Mouse (Mus musculus) liver, embryonic 15.5 days (tissue): Measurements from ENCODE around the gene Tgif1. TPM values are rescaled to one million over a fixed set of nuclear protein-coding genes. Genes with fewer than 3 reads are reported as not detected.
"Not testable (repeated sequence)": the region's sequence is repeated elsewhere in the genome, so short reads cannot be mapped to it uniquely, and the experiment has no call there.

Experiments
- ATAC-seq: fragments of 200-750 bp; cut with Nextera tagmentation; 2 replicates; pipeline ENCODE4 v1.8.0; 2017; ENCODE audit warnings: moderate number of reproducible peaks, mild to moderate bottlenecking, moderate library complexity; ENCODE audit not compliant: insufficient read depth
- H3K27ac ChIP-seq: fragments of 300-500 bp; sonication (generic); replicated peaks from 2 replicates; pipeline ENCODE4 v1.5.1; 2015; ENCODE audit warnings: mild to moderate bottlenecking, inconsistent platforms
- H3K27me3 ChIP-seq: fragments of 300-500 bp; sonication (generic); 2 replicates; pipeline ENCODE4 v1.6.1; 2015; ENCODE audit warnings: mild to moderate bottlenecking, inconsistent platforms
- H3K36me3 ChIP-seq: fragments of 300-500 bp; sonication (generic); replicated peaks from 2 replicates; pipeline ENCODE4 v1.6.1; 2015; ENCODE audit warnings: moderate library complexity, mild to moderate bottlenecking, inconsistent platforms
- H3K4me1 ChIP-seq: fragments of 300-500 bp; sonication (generic); replicated peaks from 2 replicates; pipeline ENCODE4 v1.6.1; 2015; ENCODE audit warnings: inconsistent platforms
- H3K4me2 ChIP-seq: fragments of 300-500 bp; sonication (generic); 2 replicates; pipeline ENCODE4 v1.6.1; 2015; ENCODE audit warnings: moderate library complexity, mild to moderate bottlenecking, inconsistent platforms
- H3K4me3 ChIP-seq: fragments of 300-500 bp; sonication (generic); replicated peaks from 2 replicates; pipeline ENCODE4 v1.5.1; 2015; ENCODE audit warnings: mild to moderate bottlenecking, inconsistent platforms
- H3K9ac ChIP-seq: fragments of 300-500 bp; sonication (generic); 2 replicates; pipeline ENCODE4 v1.6.1; 2015; ENCODE audit warnings: moderate library complexity, mild to moderate bottlenecking, inconsistent platforms
- H3K9me3 ChIP-seq: fragments of 300-500 bp; sonication (generic); replicated peaks from 2 replicates; pipeline ENCODE4 v1.6.1; 2016; ENCODE audit warnings: inconsistent platforms
- WGBS: fragments of 180-500 bp; shearing (Covaris S2); methylation state at CpG from one replicate; pipeline ENCODE4 v1.1.7; 2015; ENCODE audit warnings: mixed read lengths; ENCODE audit not compliant: insufficient replicate concordance; 5-methylcytosine and 5-hydroxymethylcytosine counted together
- polyA plus RNA-seq: library from polyadenylated mRNA; unstranded; fragments of >200 nt; fragmentation: Nextera tagmentation; extraction: Ambion mirVana; gene quantifications from 2 replicates; pipeline ENCODE4 v1.2.1, GENCODE M21; 2015

Tgif1 gene
- polyA plus RNA-seq, 1 experiment from 2014 or later = 8.0 TPM

DNA sequence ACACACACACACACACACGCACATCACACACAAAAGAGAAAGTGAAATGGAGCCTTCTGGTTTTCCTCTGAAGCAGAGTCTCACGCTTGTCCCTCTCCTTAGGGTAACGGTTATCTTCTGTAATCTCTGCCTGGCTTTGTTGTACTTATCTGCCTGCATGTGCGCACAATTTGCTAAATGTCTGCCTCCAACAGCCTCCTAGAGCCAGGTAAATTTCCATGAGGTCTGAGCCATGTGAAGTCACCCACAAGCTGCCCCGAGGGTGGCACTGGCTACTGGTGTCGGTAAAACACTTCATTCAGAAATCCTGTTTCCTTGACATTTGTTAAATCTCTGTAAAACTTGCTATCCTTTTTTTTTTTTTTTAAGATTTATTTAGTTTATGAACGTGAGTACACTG lies 15.3 kb downstream of the Tgif1 start:
- 67% methylated on average over 7 of the region's 7 CpGs for whole genome bisulfite sequencing

GRCm38 (mm10) chr17:70837474-70837873 lies 15.9 kb downstream of the Tgif1 start:
- peaks cover 17% of the 10 kb centered on the region for H3K27me3 ChIP-seq
- H3K4me1 ChIP-seq, H3K9me3 ChIP-seq, H3K4me2 ChIP-seq, H3K4me3 ChIP-seq, H3K36me3 ChIP-seq, H3K27ac ChIP-seq, H3K9ac ChIP-seq, ATAC-seq: not testable (repeated sequence)
- 82% methylated on average over 6 of the region's 6 CpGs for WGBS

More for the DNA sequence above, 15.3 kb downstream of the Tgif1 start:
- Histone ChIP-seq H3K4me3 (no peak overlapping the region), H3K4me1 (no peaks in the 10 kb centered on the region), H3K36me3 (peaks cover 2% of the 10 kb centered on the region), H3K9ac (no peak overlapping the region), H3K27ac (no peak overlapping the region), H3K4me2 (no peak overlapping the region), H3K27me3 (peaks cover 17% of the 10 kb centered on the region), H3K9me3 (no peaks in the 10 kb centered on the region)
- ATAC-seq = no peak

DNA sequence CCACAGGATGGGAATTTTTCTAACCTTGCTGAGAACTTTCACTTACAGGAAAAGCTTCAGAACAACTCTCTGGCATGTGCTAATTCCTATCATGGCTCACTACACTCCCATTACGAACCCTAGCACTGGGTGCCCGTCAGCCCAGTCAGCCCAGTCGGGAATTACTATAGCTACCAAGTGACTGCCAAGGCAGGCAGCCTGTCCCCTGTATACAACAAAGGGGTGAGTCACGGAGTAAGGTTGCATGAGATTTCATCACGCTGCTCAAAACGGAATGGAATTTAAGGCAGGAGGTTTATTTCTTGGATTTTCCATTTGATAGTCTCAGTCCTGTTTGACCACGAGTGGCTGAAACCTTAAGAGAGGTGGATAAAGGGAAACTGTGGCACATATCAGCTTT lies 16.5 kb downstream of the Tgif1 start:
- WGBS = 66% methylated on average over 7 of the region's 7 CpGs

GRCm38 (mm10) chr17:70835071-70835790 lies 18.1 kb downstream of the Tgif1 start:
- ATAC-seq = no peak

More for the DNA sequence above, 16.5 kb downstream of the Tgif1 start:
- no peak for ATAC-seq
- Histone ChIP-seq H3K4me2 (no peak overlapping the region), H3K4me1 (no peaks in the 10 kb centered on the region; the same call in 1 of the 2 replicates), H3K27ac (no peak overlapping the region), H3K4me3 (no peak overlapping the region), H3K27me3 (peaks cover 17% of the 10 kb centered on the region), H3K9me3 (no peaks in the 10 kb centered on the region), H3K36me3 (no peaks in the 10 kb centered on the region), H3K9ac (no peak overlapping the region)

GRCm38 (mm10) chr17:70834430-70834965 lies 18.8 kb downstream of the Tgif1 start:
- H3K4me2 ChIP-seq = peak overlapping the region; percentile 54
- no peaks in the 10 kb centered on the region for H3K9me3 ChIP-seq
- ATAC-seq = peak; percentile 43
- peaks cover 17% of the 10 kb centered on the region for H3K27me3 ChIP-seq
- H3K36me3 ChIP-seq = no peaks in the 10 kb centered on the region
- H3K9ac ChIP-seq = no peak overlapping the region
- 2% methylated on average over 29 of the region's 29 CpGs for WGBS
- peak overlapping the region; percentile 30 for H3K4me3 ChIP-seq
- no peaks in the 10 kb centered on the region; the same call in 1 of the 2 replicates for H3K4me1 ChIP-seq
- H3K27ac ChIP-seq = no peak overlapping the region; the same call in 1 of the 2 replicates

More at GRCm38 (mm10) chr17:70835071-70835790, 18.1 kb downstream of the Tgif1 start:
- Histone ChIP-seq H3K4me3 (peak overlapping the region; percentile 30), H3K27me3 (peaks cover 17% of the 10 kb centered on the region), H3K9ac (no peak overlapping the region), H3K9me3 (no peaks in the 10 kb centered on the region), H3K36me3 (no peaks in the 10 kb centered on the region), H3K4me1 (no peaks in the 10 kb centered on the region; the same call in 1 of the 2 replicates), H3K4me2 (peak overlapping the region; percentile 54), H3K27ac (no peak overlapping the region)
- whole genome bisulfite sequencing = 6% methylated on average over 10 of the region's 10 CpGs

DNA sequence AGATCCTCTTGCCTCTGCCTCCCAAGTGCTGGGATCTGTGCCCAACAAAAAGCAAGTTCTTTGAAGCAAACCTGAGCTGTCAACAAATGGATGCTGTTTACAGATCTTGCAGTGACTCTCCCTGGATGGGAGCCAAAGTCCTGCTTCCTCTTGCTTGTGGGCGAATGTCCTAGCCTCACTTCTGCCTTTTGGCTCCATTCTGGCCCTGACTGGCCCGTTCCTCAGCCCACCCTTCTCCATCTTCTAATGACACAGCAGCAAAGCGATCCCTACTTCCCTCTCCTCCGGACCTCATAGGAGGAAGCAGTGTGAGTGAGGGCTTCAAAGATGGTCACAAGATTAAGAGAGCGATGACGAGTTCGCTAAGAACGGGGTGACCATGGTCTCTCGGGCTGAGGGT lies 20.8 kb downstream of the Tgif1 start:
- ATAC-seq = peak; percentile 40; the same call in 1 of the 2 replicates
- H3K9me3 ChIP-seq = no peaks in the 10 kb centered on the region
- H3K4me3 ChIP-seq = no peak overlapping the region
- H3K36me3 ChIP-seq = no peaks in the 10 kb centered on the region
- peaks cover 17% of the 10 kb centered on the region for H3K27me3 ChIP-seq
- no peaks in the 10 kb centered on the region; the same call in 1 of the 2 replicates for H3K4me1 ChIP-seq
- WGBS = 24% methylated on average over 9 of the region's 9 CpGs
- no peak overlapping the region for H3K9ac ChIP-seq
- no peak overlapping the region for H3K4me2 ChIP-seq
- H3K27ac ChIP-seq = no peak overlapping the region

GRCm38 (mm10) chr17:70831591-70831990 lies 21.8 kb downstream of the Tgif1 start:
- Histone ChIP-seq H3K4me2 (no peak overlapping the region), H3K27ac (no peak overlapping the region), H3K4me1 (no peaks in the 10 kb centered on the region; the same call in 1 of the 2 replicates), H3K4me3 (no peak overlapping the region), H3K36me3 (no peaks in the 10 kb centered on the region), H3K27me3 (peaks cover 17% of the 10 kb centered on the region), H3K9me3 (no peaks in the 10 kb centered on the region), H3K9ac (no peak overlapping the region)
- ATAC-seq = no peak
- WGBS = 54% methylated on average over 4 of the region's 4 CpGs

- ATAC-seq = no peak
- no peak overlapping the region for H3K9ac ChIP-seq
- no peak overlapping the region for H3K27ac ChIP-seq
- no peaks in the 10 kb centered on the region for H3K9me3 ChIP-seq
- WGBS = 75% methylated on average over 23 of the region's 23 CpGs
- no peak overlapping the region for H3K4me3 ChIP-seq
- no peaks in the 10 kb centered on the region for H3K36me3 ChIP-seq
- no peaks in the 10 kb centered on the region; the same call in 1 of the 2 replicates for H3K4me1 ChIP-seq
- H3K27me3 ChIP-seq = peaks cover 12% of the 10 kb centered on the region
- H3K4me2 ChIP-seq = no peak overlapping the region
Observed at GRCm38 (mm10) chr17:70829943-70830715, 23.2 kb downstream of the Tgif1 start.

DNA sequence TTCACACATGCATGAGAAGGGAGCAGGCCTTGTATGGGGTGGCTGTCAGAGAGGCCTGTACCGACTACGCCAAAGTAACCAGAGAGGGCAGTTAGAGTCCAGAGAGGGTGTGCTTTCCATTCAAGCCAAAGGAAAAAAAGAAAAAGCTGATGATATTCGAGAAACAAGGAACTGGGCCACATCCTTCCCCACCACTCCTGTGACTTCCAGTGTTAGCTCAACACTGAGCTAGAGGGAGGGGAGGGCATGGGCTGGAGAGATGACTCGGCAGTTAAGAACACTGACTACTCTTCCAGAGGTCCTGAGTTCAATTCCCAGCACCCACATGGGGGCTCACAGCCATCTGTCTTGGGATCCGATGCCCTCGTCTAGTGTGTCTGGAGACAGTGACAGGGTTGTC lies 24.1 kb downstream of the Tgif1 start:
- 64% methylated on average over 6 of the region's 6 CpGs for WGBS
- Histone ChIP-seq H3K9ac (no peak overlapping the region), H3K27me3 (peaks cover 3% of the 10 kb centered on the region), H3K27ac (no peak overlapping the region), H3K9me3 (no peaks in the 10 kb centered on the region), H3K4me1 (no peaks in the 10 kb centered on the region; the same call in 1 of the 2 replicates), H3K4me3 (no peak overlapping the region), H3K4me2 (no peak overlapping the region), H3K36me3 (no peaks in the 10 kb centered on the region)
- ATAC-seq = no peak

GRCm38 (mm10) chr17:70828569-70828968 lies 24.8 kb downstream of the Tgif1 start:
- no peak for ATAC-seq
- H3K4me1 ChIP-seq = no peaks in the 10 kb centered on the region; the same call in 1 of the 2 replicates
- no peak overlapping the region for H3K27ac ChIP-seq
- no peaks in the 10 kb centered on the region for H3K36me3 ChIP-seq
- no peaks in the 10 kb centered on the region; the same call in 1 of the 2 replicates for H3K27me3 ChIP-seq
- H3K9ac ChIP-seq = no peak overlapping the region
- WGBS = 54% methylated on average over 2 of the region's 2 CpGs
- no peak overlapping the region for H3K4me2 ChIP-seq
- no peak overlapping the region for H3K4me3 ChIP-seq
- H3K9me3 ChIP-seq = no peaks in the 10 kb centered on the region

DNA sequence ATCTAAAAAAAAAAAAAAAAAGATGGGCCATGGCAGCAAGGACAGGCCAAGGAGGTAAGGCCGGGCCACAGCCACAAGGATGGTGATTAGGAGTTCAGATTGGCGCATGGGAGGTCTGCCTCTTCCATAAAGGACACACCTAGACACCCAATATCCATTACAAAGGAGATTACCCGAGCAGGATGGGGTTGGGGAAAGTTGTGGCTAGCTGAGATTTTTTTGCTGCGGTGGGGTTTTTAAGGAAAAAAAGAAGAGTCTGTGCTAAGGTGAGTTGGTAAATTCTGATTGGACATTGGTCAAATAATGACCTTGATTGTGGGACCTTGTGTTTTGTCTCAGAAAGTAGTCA lies 25.2 kb downstream of the Tgif1 start:
- Histone ChIP-seq H3K4me1 (no peaks in the 10 kb centered on the region; the same call in 1 of the 2 replicates), H3K4me2 (no peak overlapping the region), H3K27me3 (no peaks in the 10 kb centered on the region), H3K27ac (no peak overlapping the region), H3K4me3 (no peak overlapping the region), H3K36me3 (no peaks in the 10 kb centered on the region), H3K9ac (no peak overlapping the region), H3K9me3 (no peaks in the 10 kb centered on the region)
- ATAC-seq = no peak
- 61% methylated on average over 4 of the region's 4 CpGs for WGBS
